Mouse (Mus musculus) spleen, postnatal 10 days (tissue): ENCODE measurements around the gene Nav2.

ENCODE experiments used
- DNase-seq, 2 experiments: peaks; one replicate each; pipeline ENCODE4 v3.0.0; 2021 to 2022; ENCODE audit warnings: low spot score in 2 of 2

The Nav2 gene

GRCm38 (mm10) chr7:49359120-49359519 lies 450.6 kb downstream of the Nav2 start:
- DNase-seq = no peak

- no peak for DNase-seq
Observed at GRCm38 (mm10) chr7:49360597-49360996, 452.1 kb downstream of the Nav2 start.

DNA sequence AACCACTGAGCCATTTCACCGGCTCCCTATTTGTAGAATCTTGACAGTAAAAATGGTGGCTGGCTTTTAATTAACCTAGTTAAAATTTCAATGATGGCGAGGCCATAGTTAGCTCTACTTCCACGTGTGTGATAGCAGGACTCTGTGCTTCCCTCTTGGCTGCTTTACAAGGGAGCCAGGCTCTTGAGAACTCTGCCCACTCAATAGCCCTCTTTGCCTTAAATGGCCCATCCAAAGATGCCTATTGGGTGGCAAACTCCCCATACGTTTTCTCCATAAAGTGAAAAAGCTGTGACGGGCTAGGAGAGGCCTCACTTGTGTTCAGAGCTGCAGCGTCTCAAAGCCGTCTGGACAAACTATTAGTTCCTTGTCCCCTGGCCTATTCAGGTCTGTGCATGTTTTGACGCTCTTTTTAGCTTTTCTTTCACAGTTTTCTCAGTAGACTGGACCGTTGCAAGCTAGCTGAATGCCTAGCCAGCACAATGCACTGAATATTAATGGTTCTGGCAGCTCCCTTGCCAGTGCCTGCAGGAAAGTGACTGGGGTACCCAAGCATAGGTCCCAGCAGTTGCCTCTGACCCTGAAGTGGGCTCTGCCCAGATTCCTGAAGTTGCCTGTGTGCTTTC lies 453.1 kb downstream of the Nav2 start:
- no peak for DNase-seq

DNA sequence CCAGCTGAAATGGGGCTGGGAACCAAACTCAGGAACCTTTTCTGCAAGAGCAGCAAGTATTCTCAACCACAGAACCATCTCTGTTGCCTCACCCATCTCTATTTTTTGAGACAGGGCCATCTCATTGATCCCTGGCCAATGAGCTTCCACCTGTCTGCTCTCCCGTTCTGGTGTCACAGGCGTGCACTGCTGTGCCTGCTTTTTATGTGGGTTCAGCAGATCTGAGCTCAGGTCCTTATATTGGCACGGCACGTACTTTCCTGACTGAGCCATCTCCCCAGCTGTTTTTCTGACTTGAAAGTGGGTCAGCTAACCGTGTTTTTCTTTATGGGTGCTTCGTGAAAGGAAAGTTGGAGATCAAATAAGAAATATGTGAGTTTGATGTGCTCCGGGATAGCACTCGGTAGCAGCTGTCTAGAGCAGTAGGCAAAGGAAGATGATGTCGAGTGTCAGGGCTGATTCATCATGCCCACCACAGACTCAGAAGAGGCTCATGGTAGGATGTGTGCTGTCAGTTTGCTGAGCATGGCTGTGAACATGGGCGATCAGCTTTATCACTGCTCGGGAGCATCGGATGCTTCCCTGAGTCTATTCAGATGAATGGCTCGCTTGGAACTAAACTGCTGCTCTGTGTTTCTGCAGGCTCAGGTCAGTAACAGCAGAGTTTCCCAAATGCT lies 456.1 kb downstream of the Nav2 start:
- DNase-seq = no peak

- no peak for DNase-seq
Observed at GRCm38 (mm10) chr7:49368590-49368989, 460.1 kb downstream of the Nav2 start.

GRCm38 (mm10) chr7:49369006-49369405 lies 460.5 kb downstream of the Nav2 start:
- DNase-seq = no peak

DNA sequence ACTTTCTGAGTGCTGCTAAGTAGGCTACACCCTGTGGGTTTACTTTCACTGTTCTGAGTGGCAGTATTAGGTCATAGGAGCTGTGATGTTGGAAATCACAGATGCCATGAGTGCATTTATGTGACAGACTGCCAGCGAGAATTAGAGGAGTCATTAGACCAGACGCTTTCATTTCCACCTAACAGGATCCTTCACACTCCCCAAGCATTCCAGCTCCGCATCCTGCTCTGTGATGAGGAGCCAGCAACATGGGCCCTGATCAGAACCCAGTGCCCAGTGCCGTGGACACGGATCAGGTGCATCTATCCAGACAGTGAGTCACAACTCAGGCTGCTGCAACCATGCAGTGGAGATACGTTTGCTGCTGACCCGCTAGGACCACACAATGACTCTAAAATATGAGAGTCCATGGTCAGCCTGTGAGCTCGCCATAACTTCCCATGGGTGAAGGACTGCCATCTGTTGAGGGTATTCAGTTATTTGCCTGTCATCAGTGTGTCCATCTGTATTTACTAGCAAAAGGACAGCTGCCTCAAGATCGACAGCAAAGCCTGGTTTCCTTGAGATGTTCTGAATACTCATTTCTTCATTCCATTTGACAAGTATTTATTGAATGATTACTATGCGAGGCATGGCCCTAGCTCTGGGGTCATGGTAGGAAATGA lies 461.4 kb downstream of the Nav2 start:
- no peak for DNase-seq

DNA sequence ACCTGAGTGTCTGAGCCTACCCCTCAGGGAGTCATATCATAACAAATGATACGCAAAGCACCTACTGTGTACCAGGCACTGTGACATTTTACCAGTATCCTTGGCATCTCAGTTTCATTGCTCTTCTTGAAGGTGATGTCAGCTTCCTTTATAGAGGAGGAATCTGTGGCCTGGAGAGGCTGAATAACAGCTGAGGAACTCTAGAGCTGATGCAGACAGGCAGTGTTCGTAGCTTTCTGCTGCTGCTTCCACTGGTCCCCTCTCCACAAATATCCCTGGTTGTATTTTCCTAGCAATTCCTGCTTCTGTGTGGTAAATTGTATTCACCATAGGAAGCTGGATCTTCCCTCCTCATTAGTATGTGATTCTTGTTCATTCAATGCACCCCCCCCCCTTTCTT lies 462.8 kb downstream of the Nav2 start:
- no peak for DNase-seq

DNA sequence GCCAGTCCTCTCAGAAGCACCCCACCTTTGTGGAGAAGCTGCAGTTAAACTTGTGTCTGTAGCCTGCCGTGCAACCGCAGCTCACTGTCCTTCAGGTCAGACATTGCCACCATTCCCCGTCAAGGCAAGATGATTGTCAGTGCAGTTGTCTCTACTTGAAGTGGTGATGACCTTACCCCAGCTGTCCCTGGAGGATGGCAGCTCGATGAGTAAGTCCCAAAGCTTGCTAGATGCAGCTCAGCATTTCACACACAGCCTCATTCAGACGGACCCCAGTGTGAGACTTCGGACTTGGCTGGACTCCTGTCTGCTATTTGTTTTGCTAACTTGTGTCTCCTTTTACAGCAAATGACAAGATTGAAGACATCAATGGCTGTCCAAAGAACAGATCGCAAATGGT lies 463.5 kb downstream of the Nav2 start:
- DNase-seq = no peak

DNA sequence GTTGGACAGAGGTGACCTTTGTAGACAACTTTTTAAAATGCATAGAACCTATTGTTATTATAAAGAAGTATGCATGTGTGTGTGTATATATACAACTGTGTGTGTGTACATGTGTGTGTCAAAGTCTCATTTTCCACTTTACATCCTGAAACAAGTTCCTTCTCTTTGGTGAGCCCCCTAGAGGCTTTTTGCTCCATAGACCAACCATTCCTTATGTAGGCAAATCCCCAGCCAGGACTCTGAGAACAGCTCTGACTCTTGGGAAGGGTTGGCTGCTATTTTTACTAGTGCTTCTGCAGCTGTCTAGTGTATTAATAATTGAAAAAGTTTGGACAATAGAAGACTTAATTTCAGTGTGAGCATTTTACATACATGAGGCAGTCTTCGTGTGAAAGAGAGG lies 464.7 kb downstream of the Nav2 start:
- DNase-seq = no peak

DNA sequence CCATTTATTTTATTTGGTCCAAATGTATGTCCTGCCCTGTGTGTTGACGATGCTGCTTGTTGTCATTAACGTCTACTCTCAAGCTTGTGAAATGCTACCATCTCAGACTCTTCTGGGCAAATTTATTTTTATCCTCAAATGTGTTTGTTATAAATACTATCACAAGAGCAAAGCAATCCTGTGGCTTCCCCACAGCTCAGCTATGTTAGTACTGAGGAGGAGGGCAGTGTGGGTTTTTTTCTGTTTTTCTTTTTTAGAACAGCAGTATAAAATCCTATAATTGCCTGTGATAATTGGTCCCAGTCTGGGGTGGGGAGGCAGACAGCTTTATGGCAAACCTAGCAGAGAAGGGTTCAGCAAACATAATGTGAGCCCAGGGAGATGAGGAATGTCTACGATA lies 465.1 kb downstream of the Nav2 start:
- no peak for DNase-seq

GRCm38 (mm10) chr7:49375499-49375974 lies 467.0 kb downstream of the Nav2 start:
- no peak for DNase-seq

DNA sequence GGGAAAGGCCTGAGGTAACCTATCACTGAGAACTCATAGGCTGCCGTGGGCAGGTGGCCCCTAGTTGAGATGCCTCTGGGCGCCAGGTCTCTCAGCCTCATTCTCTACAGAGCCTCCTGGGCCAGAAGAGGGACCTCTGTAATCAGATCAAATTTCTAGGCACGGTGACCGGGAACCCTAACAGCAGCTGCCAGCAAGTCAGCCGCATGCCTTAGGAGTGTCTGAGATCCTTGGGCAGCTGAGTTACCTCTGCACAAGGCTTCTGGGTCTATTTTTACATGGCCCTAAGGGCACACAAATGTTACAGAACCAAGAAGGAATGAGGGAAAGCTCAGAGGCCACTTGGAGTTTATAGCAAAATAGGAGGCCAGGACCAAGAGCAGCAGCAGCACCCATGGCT lies 470.1 kb downstream of the Nav2 start:
- no peak for DNase-seq

DNA sequence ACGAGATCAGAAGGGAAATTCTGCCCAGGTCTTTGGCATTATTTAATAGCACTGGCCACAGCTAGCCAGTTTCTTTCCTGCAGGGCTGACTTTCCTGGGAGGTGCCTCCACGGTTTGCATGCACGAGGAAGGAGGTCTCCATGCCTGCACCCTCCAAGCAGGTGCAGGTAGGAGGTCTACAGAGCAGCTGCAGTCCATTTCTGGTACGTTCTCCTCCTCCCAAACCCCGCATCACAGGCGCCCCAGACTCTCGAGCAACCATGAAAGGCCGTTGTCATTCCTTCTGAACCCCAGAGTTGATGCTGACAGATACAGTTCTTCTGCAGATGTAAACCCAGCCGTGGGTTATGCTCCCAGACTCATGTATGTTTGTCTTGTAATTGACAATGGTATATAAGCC lies 472.4 kb downstream of the Nav2 start:
- DNase-seq = no peak

DNA sequence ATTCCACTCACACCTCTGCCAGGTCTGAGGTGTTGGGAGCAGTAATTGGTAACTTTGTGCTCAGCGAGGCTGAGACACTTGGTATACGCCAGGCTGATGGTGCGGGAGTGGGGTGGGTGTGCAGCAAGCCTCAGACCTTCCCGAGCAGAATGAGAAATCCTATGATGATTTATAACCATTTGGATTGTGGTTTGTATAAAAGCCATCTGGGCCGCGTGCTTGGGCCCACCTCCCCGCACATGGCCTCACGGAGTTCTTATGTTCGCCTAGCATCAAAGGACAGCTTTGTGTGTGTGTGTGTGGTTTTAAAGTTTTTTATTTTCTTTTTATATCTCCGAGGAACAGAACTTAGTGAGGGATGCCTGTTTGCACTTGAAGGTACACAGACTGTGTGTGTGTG lies 474.4 kb downstream of the Nav2 start:
- no peak for DNase-seq

- DNase-seq = no peak
Observed at GRCm38 (mm10) chr7:49388137-49388536, 479.6 kb downstream of the Nav2 start.

DNA sequence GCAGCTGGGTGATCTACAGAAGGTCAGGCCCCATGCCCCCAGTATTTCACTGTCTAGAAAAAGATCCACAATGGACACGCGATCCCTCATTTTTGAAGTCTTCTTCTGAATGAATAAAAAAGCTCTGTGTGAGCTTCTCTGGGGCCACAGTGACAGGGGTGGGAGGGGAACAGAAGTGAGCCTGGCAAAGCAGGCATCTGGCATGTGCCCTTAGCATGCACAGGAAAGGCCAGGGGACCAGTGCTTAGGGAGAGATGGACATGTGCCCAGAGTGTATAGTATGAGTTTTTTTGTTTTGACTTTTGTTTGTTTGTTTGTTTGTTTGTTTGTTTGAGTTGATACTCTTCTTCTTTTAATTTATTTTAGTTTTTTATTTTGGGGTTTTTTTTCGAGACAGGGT lies 481.8 kb downstream of the Nav2 start:
- no peak for DNase-seq

DNA sequence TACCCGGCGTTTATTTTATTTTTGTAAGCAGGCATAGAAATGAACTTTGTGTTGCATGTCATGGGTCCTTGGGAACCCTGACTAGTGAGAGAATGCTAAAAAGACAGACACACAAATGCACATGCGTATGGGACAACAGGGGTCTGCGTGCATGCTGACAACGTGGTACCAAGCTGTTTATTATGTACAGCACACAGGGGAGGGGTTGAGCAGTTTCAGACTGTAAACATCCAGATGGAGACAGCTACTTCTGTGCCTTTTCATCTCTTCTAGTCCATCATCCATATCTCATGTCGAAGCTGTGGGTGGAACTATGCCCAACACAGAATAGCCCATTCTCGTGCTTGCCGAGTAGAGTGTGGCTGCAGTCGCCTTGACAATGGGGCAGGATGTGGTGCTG lies 482.3 kb downstream of the Nav2 start:
- no peak for DNase-seq

- no peak for DNase-seq
Observed at GRCm38 (mm10) chr7:49392180-49392579, 483.7 kb downstream of the Nav2 start.

DNA sequence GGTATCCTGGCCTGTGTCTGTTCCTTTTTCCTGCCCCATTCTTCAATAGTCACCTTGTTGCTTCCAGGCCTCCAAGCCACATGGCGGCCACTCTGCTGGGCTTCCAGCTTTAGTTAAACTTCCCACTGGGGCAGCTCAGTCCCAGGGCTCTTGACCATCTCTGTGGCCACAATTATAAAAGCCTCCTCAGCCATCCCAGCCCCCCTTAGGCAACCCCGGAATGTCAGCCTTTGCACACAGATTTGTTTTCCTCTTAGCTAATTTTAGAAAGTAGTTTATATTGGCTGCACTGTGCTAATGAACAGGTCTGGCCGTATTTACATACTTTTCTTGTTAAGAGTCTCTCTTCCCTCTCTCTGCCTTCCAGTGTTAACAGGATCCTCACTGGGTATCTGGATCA lies 484.3 kb downstream of the Nav2 start:
- no peak for DNase-seq

DNA sequence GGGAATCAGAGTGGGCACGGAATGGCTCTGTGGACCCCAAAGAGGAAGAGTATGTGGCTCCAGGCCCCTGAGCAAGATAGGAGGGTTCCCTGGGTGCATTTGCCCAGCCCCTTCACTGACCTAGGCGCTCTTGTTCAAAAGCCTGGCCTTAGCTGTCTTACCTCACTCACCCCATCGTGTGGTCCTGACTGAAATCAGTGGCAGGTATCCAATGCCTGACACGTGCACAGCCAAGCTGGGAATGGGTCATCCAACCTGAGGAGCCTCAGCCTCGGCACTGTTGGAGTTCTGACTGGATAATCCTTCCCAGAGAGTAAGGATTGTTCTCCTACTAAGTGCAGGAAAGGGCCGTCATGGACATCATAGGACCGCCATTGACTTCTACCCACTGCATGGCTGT lies 485.3 kb downstream of the Nav2 start:
- no peak for DNase-seq

GRCm38 (mm10) chr7:49396202-49396601 lies 487.7 kb downstream of the Nav2 start:
- DNase-seq = no peak

DNA sequence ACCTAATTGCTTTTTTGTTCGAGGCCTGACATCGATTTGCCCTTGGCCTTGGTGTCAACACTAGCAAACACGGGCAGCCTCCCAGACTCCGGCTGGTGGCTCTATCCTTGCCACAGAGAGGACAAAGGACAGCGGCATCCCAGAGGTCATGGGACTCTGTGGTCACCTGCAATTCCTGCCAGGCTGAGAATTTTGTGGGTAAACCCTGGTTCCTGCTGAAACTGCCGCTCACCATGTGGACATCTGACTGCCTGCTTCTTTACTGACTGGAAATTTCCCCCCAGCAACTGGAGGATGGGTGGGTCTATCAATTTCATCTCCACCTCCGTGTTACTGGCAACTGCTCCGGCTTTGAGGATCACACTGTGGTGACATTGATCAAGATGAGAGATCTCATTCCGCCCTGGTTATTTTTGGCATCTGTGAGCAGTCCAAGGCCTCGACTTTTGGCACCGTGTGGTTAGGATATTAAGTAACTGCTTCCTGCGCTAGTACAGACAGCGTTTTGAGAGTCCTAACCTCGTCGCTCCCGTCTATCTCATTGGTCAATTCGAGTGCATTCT lies 489.0 kb downstream of the Nav2 start:
- DNase-seq = no peak
